Mouse (Mus musculus): Measurements from ENCODE around the gene Cks1brt. TPM values are rescaled to one million over a fixed set of nuclear protein-coding genes. Genes with fewer than 3 reads are reported as not detected.
"Not testable (repeated sequence)": the region's sequence is repeated elsewhere in the genome, so short reads cannot be mapped to it uniquely, and the experiment has no call there.

Cks1brt gene
- not detected for total RNA-seq (2021)

- intact Hi-C loops (cut with DNase I): no loop called here
- DNase-seq: no peak
These were observed at the start of gene Cks1brt for GRCm38 (mm10) chr8:85151624-85152023. TSS of gene Cks1brt (plus strand) at chr8:85151924.

- intact Hi-C loops (cut with DNase I): no loop called here
- DNase-seq: no peak
These were observed 38.5 kb upstream of the Cks1brt start for GRCm38 (mm10) chr8:85113241-85113640.

GRCm38 (mm10) chr8:85115501-85115900 is 36.2 kb upstream of the Cks1brt start:
- no peak for DNase-seq
- intact Hi-C loops (cut with DNase I): no loop called here

- intact Hi-C loops (cut with DNase I): no loop called here
- no peak for DNase-seq
These were observed 34.7 kb upstream of the Cks1brt start for GRCm38 (mm10) chr8:85116984-85117383.

GRCm38 (mm10) chr8:85119052-85119981 is 32.4 kb upstream of the Cks1brt start:
- intact Hi-C loops (cut with DNase I): no loop called here
- peak; percentile 78 to 86 for DNase-seq

GRCm38 (mm10) chr8:85120251-85120650 is 31.5 kb upstream of the Cks1brt start:
- intact Hi-C loops (cut with DNase I); DNase-seq: not testable (repeated sequence)

- intact Hi-C loops (cut with DNase I): no loop called here
- no peak for DNase-seq
These were observed 28.7 kb upstream of the Cks1brt start, which contains the start of gene Zfp791 for GRCm38 (mm10) chr8:85122995-85123394. TSS of gene Zfp791 (minus strand) at chr8:85123095.

- DNase-seq: no peak
- intact Hi-C loops (cut with DNase I): no loop called here
These were observed 28.0 kb upstream of the Cks1brt start for GRCm38 (mm10) chr8:85123691-85124090.

GRCm38 (mm10) chr8:85132335-85132734 is 19.4 kb upstream of the Cks1brt start:
- intact Hi-C loops (cut with DNase I): no loop called here
- no peak for DNase-seq

- DNase-seq; intact Hi-C loops (cut with DNase I): not testable (repeated sequence)
These were observed 16.0 kb upstream of the Cks1brt start for GRCm38 (mm10) chr8:85135690-85136089.

- intact Hi-C loops (cut with DNase I): no loop called here
- DNase-seq: peak in 1 of 2 experiments; percentile 4
These were observed 9.2 kb upstream of the Cks1brt start for GRCm38 (mm10) chr8:85142516-85142915.

GRCm38 (mm10) chr8:85171291-85171690 is 19.6 kb downstream of the Cks1brt start:
- DNase-seq: peak; percentile 56 to 65
- intact Hi-C loops (cut with DNase I): loop anchor here (1.0 kb wide), 1 partner anchor 94 kb away; no protein-coding TSS in a partner anchor

- no peak for DNase-seq
- intact Hi-C loops (cut with DNase I): no loop called here
These were observed 24.2 kb downstream of the Cks1brt start for GRCm38 (mm10) chr8:85175892-85176291.

GRCm38 (mm10) chr8:85192346-85192745 is 40.6 kb downstream of the Cks1brt start:
- intact Hi-C loops (cut with DNase I): no loop called here
- no peak for DNase-seq

GRCm38 (mm10) chr8:85220220-85220619 is 68.5 kb downstream of the Cks1brt start:
- intact Hi-C loops (cut with DNase I): no loop called here
- no peak for DNase-seq

GRCm38 (mm10) chr8:85220992-85221391 is 69.3 kb downstream of the Cks1brt start:
- intact Hi-C loops (cut with DNase I): no loop called here
- peak; percentile 34 to 39 for DNase-seq

Small RNAs within 50 kb of the gene (microRNA-seq; reads per million reads assigned to microRNA genes)
- gene Gm23388: 0.24 to 1.0 reads per million in 2 experiments

Other genes starting within 250 kb of the Cks1brt start
- gene Klf1, start 250.0 kb upstream of the Cks1brt start, total RNA-seq (2021): under 1 TPM; 0.17 to 0.22 TPM
- gene Dnase2a, start 243.4 kb upstream of the Cks1brt start, total RNA-seq (2021): 1 to 10 TPM; 6.4 to 7.3 TPM
- gene Mast1, start 214.6 kb upstream of the Cks1brt start, total RNA-seq (2021): under 1 TPM in 1 of 2 experiments, not detected in 1; 0.07 TPM
- not detected for gene Rtbdn, start 204.9 kb upstream of the Cks1brt start, total RNA-seq (2021)
- gene Gm49661, start 182.5 kb upstream of the Cks1brt start, total RNA-seq (2021): 1 to 10 TPM in 1 of 2 experiments, not detected in 1; 1.6 TPM
- gene Prdx2, start 182.3 kb upstream of the Cks1brt start, total RNA-seq (2021): 100 to 1,000 TPM; 689 to 769 TPM
- gene Rnaseh2a, start 182.2 kb upstream of the Cks1brt start, total RNA-seq (2021): 10 to 100 TPM; 53.4 to 55.4 TPM
- gene Junb, start 173.2 kb upstream of the Cks1brt start, total RNA-seq (2021): 10 to 100 TPM; 12.6 to 12.7 TPM
- 1 to 10 TPM; 1.8 to 2.3 TPM for gene Hook2, start 161.3 kb upstream of the Cks1brt start, total RNA-seq (2021)
- gene Best2, start 137.4 kb upstream of the Cks1brt start, total RNA-seq (2021): not detected
- gene Asna1, start 126.6 kb upstream of the Cks1brt start, total RNA-seq (2021): 10 to 100 TPM; 78.6 to 79.7 TPM
- gene Trir, start 125.1 kb upstream of the Cks1brt start, total RNA-seq (2021): 100 to 1,000 TPM; 117 to 120 TPM
- 10 to 100 TPM; 32.2 to 39.6 TPM for gene Tnpo2, start 115.0 kb upstream of the Cks1brt start, total RNA-seq (2021)
- 10 to 100 TPM; 12.6 to 13.0 TPM for gene Fbxw9, start 91.9 kb upstream of the Cks1brt start, total RNA-seq (2021)
- gene Gm5741, start 83.9 kb upstream of the Cks1brt start, total RNA-seq (2021): not detected
- 10 to 100 TPM; 28.0 to 29.5 TPM for gene Dhps, start 80.2 kb upstream of the Cks1brt start, total RNA-seq (2021)
- 10 to 100 TPM; 48.5 to 51.6 TPM for gene Wdr83os, start 71.2 kb upstream of the Cks1brt start, total RNA-seq (2021)
- 10 to 100 TPM; 27.4 to 27.7 TPM for gene Wdr83, start 70.6 kb upstream of the Cks1brt start, total RNA-seq (2021)
- gene Man2b1, start 68.7 kb upstream of the Cks1brt start, total RNA-seq (2021): 10 to 100 TPM; 32.5 to 34.6 TPM
- 1 to 10 TPM; 2.5 to 2.8 TPM for gene Zfp791, start 28.8 kb upstream of the Cks1brt start, total RNA-seq (2021)
- gene Olfr371, start 74.1 kb downstream of the Cks1brt start, total RNA-seq (2021): not detected
- gene Orc6, start 147.7 kb downstream of the Cks1brt start, total RNA-seq (2021): 10 to 100 TPM; 16.6 to 16.7 TPM
- 10 to 100 TPM; 70.1 to 77.5 TPM for gene Vps35, start 147.9 kb downstream of the Cks1brt start, total RNA-seq (2021)
- gene Mylk3, start 234.4 kb downstream of the Cks1brt start, total RNA-seq (2021): 100 to 1,000 TPM; 274 to 314 TPM

Measured in heart, postnatal 10 days (tissue).